Mouse (Mus musculus): ENCODE data around the gene Pla2r1. TPM values are rescaled to one million over a fixed set of nuclear protein-coding genes. Genes with fewer than 3 reads are reported as not detected.

Gene Pla2r1
- total RNA-seq (2021) (1 to 10 TPM; 3.3 to 4.7 TPM), polyA plus RNA-seq (2012; rRNA removed) (0.80 and 1.2 TPM in 2 replicates)
- long read RNA-seq: 0 reads

DNA sequence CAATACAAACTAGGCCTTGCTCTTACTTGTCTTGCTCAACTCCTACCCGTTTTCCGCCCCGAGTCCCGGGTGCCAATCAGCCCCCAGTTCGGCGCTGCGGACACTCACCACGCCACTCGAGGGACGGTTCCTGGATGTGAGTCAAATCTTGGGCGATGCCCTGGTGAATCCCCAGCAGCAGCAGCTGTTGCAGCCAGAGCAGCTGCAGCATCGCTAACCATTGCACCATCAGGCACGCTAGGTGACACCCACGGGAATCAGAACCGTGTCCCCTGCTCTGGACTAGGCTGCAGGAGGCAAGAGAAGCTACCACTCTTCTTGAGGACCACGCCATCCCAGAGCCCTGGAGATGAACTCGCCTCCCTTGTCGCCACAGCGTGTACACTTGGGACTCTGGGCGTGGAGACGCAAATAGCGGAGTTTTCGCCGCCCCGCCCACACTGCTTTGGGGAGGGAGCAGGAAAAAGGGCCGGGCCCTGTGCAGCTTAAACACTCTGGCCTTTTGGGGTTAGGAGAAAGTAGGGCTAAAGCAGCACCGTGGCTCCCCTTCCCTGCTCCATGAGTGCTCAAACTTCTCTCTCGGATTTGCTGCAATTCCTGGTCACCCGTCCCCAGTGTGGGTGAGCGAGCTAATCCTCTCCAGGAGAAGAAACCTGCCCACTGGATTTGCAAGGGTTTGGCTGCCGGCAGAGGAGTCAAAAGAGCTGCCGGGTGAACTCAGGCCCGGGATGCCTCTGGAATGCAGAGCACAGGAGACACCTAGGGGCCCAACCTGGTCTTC is at the start of gene Pla2r1:
Gene Pla2r1 (minus strand): TSS at position 407 of the 781 bp plus-strand sequence.
- peak; percentile 86 for DNase-seq

DNA sequence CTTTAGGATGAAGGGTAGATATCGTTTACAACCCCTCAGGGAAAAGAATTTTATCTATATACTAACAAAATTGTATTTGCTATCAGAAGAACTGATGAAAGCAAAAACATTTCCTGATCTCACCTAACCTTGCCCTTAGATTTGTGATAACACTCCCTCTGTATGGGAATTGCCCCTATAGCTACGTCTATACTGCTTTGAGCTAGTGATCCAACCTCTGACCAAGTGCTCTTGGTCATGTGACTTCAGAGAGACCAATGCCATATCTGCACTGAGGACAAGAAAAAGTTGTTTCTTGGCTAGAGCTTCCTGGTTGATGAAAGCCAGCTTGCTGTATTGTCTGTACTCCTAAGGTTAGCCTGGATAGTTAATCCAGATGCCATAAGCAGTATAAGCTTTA is 48.2 kb upstream of the Pla2r1 start:
- DNase-seq: no peak

DNA sequence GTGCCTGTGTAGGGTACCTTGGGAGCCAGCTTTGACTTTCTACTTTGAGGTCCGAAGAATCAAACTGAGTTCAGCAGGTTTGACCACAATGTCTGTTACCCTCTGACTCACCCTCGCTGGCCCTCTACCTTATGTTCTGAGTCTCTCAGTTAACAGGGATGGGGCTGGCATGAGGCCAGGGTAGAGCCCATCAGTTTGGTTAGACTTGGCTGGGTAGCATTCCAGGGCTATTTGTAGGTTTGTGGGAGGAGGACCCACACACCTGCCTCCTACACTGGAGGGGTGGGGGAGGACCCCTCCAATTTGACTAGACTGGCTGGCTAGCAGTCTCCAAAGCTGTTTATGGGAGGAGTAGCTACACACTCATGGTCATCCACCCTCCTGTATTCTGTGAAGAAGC is 47.8 kb upstream of the Pla2r1 start:
- no peak for DNase-seq

DNA sequence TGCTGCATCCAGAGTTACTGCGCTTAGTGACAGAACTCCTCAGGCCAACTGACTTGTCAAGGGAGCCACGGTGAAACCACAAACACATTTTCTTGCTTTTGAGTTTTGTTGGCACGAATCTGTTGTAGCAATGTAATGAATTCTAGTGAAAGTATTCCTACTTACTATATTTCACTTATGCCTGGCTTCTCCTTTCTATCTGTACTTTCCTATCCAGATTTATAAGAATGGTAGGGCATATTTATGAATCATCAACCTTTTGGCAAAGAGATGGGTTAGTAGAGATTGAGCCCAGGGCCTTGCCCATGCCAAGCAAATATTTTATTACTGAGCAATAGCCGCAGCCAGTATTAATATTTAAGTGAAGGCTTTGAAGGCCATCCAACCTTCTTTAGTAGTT is 30.3 kb upstream of the Pla2r1 start:
- DNase-seq: no peak

DNA sequence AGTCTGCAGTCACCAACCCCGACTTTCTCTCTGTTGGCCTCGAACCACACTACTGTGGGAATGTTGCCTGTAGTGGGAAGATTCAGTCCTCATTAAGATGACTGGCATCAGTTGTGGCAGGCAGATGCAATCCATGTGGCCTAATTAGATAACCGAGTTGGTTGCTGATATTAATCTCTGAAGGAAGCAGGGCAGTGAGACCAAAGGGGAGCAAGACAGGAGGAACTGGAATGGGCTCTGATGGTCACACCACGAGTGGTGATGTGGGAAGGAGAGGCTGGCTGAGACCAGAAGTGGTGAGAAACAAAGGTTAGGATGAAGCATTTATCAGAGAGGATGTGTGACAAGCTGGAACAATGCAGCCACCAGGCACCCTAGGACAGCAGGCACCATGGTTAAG is 1.5 kb upstream of the Pla2r1 start:
- DNase-seq: no peak

DNA sequence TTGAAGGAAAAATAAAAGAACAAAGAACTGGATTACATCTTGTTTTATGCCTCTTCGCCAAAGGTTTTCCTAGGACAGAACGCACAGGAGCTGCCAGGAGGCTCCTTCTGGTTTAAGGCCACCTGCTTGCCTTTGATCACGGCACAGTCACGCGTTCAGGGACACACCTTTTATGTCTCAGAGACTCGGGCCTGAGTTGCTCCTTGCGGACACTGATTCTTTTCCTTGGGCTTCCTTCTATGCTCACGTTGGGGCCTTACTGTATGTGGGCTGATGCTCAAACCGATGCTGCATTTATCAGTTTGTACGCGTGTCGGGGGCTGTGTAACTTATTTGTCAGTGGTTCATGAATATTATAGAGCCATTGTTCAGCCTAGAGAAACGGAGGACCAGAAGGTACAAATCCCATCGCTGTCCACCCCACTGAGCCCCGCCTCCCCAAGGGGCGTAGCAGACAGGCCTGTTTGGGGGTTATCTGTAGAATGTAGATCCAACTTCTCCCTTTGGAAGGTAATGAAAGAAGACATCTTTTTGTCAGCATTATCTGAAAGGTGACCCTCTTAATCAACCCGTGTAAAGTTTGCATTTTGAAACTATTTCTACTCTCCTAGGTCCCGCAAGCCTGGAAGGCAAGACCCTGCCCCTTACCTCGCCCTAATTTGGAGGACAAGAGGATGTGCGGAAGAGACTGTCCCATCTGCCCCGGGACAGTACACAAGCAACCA is 769 bp downstream of the Pla2r1 start:
- no peak for DNase-seq

DNA sequence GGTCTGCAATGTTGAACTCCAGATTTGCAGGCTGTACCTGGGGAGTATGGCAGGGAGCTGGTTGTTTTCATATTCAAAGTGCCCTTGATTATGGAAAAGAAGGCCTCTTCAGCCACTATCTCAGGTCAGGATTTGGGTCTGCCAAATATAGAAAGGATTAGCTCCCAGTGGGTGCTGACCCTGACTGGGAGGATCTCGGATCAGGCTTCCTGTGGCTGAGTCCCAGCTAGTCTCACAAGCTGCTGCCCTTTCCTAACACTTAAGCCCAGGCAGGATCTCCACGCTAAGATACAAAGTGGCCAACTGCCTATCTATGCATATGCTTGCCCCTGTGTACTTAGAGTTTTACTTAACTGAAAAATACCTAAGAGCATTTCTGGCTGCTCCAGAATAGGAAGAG is 1.4 kb downstream of the Pla2r1 start:
- DNase-seq: no peak

DNA sequence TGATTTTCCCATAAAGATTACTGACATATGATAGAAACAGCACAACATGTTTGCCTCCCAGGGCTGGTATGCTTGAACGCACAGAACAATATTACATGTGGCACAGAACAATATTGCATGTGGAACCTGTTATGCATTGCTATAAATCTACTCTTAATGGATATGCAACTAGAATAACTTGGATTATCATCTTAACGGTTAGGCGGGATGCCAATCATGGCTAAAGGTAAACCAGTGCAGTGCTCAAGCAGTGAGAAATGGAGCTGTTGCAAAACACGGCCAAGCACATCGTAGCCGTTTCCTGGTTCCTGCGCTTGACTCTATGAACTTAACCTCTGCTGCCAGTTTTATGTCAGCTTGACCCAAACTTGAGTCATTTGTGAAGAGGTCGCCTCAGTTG is 2.6 kb downstream of the Pla2r1 start:
- DNase-seq: no peak

DNA sequence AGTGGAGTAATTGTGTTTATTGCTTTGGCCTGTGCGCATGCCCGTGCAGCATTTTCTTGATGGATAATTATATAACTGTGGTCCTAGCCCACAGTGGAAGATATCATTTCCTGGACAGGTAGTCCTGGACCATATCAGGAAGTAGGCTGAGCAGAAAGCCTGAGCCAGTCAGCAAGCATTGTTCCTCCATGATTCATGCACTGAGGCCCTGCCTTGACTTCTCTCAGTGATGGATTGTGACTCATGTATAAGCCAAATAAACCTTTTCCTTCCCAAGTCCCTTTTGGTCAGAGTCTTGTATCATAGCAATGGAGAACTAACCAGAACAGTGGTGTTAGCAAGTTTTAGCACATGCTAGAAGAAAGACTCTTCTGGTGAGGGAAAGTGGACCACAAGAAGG is 3.3 kb downstream of the Pla2r1 start:
- no peak for DNase-seq

DNA sequence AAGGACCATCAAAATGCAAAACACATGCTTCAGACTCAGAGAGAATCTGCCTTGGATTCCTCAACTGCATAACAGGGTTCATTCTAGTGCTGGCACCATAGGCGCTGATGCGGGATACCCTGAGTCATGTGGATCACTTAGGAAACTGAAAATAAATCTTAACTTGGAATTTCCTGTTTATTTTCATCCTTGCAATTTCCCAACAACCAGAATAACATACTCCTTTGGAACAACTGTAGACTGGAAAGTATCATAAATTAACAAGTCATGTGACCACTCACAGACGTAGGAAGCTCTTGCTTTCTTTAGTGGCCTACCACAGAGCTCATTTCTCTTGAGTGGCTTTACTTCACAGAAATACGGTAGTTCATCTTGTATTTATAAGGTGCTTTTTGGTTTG is 7.0 kb downstream of the Pla2r1 start:
- no peak for DNase-seq

DNA sequence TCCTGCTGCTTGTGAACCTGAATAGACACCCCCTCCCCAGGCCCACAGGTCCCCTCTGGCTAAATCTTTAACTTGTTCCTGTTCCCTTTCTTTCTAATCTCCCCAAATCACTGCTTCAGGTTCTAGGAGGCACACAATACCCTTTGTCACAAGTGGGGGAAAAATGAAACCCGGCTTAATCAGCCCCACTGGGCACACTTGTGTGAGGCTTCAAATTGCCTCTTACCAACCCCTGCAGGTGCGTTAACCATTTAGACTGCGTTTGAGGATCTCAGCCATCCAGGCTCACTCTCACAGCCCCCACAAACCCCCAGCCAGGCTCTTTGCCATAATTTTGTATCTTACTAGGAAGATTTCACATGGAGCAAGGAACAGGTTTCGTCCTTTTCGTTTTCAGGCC is 9.1 kb downstream of the Pla2r1 start:
- DNase-seq: no peak

DNA sequence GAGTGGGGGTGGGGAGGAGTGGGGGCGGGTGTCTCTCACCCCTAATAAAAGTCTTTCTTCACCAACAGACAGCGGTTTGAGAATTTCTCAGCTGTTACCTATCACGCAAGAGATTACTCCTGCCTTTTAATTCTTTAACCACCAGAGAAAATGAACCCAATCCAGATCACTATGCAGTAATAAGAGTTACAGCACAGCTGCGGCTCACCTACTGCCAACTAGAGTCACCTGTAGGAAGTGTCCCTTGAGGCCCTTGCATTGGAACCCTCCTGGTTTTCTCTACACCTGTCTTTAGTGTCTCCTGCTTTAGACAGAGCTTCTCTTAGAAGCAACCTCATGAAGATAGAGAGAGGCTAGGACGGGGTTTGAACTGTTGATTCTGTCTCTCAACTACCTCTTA is 11.4 kb downstream of the Pla2r1 start:
- DNase-seq: no peak

DNA sequence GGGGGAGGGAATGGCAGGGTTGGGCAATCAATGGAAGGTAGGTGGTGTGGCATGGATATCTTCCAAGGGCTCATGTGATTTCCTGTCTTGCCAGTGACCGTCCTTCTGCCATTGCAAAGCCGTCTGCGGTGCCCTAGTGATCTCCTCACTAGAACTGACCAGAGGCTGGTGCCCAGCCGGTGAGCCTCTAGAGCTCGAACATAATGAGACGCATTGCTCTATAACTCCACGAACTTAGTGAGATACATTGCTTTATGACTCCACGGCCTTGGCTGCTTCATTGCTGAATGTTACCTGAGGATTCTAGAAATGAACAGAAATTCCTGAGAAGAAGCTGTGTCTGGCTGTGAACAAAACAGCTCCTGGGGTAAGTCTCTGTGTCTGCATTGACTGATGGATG is 12.8 kb downstream of the Pla2r1 start:
- no peak for DNase-seq

DNA sequence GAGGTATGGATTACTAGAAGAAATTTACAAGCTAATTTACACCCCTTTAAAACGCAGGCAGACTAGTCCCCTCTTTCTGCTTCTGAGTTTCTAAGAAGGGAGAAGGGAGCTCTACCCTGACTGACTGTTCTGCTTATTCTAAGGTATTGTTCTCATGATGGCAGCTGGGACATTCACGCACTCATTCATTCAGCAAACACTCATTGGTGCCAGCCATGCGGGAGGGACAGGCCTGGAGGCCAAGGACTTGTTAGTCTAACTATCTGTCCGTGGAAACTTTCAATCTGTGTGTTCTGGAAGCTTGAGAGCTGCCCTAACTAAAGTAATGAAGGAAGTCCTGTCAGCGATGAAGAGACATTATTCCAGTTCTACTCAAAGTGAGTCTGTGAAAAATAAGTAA is 14.4 kb downstream of the Pla2r1 start:
- DNase-seq: no peak

DNA sequence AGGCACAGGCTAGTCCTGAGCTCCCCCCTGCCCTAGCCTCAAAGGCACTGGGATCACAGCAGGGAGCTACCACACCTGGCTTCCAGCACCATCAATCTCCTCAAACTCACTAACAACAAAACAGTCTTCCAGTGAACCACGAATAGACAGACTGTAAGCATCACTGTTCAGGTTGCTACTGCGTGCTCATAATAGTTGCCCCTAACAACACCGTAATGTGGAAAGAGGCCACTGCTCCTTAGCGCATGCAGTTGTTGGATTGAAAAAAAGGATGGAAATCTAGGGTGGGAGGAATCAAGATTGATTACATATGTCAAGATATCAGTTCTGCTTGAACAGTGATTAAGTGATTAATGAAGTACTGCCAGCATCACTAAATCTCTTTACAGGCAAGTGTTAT is 14.8 kb downstream of the Pla2r1 start:
- no peak for DNase-seq

DNA sequence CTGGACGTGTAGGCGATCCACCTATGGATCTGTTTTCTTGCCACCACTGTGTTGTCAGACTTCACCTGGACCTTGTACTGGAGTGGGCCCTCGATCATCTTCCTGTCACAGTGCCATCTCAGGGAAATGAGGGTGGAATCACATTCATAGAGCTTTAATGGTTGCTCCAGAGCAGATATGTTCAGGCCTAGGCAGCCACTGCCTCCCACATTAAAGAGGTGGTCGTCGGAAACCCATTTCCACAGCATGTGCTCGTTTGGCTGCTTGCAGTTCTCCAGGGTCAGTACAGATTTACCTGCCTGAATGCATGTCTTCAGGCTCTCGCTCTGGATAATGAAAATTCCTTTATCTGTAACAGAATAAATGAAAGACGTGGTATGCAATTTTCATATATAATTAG is 18.4 kb downstream of the Pla2r1 start:
- DNase-seq: no peak

DNA sequence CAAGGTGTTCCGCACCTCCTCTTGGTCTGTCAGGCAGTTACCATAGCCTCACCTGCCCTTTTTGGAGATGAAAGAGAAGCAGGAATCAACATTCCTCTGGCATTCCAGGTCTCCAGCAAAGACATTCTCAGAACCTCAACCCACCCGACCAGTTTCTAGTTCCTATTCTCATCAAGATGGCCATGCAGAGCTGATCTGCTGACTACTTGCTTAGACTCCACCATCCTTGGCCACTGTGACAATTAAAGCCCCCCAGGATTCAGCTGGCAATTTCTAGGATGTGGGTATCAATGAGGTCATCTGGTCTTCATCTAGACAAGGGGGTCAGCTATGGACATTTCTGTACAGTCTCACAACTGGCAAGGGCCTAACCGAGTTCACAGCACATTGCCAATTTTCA is 20.1 kb downstream of the Pla2r1 start:
- no peak for DNase-seq

DNA sequence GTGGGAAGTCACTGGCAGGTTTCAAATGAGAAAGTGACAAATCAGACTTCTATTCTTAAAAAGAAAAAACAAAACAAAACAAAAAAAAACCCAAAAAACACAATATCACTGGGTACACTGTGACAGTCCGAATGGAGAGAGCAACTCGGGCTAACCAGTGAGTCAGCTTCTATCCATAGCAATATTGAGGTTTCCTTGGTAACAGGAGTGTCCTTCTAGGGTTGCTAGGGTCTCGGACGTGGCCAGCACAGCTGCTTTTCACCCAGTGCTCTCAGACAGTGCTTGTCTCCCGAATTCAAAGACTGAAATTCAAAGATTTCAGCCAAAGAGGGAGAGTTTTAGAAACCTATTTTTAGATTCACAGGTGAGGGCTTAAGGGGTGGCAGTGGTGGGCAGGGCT is 20.6 kb downstream of the Pla2r1 start:
- no peak for DNase-seq

DNA sequence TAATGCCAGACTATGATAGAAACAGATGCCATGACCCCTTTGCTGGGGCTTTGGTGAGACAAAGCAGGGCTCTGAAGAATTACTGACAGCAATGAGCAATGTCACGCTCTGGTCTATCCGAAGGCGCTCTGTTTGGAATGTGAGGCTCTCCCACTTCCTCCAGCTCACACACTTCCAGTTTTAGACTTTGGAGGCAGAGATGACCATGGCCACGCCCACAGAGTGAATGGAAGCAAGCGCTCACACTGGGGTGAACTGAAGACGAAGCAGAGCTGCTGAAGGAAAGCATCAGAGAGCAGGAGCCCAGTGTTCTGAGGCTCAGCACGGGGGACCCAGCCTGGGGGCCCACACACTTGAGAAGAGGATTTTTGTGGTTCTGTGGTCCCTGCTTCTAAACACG is 37.3 kb downstream of the Pla2r1 start:
- no peak for DNase-seq

DNA sequence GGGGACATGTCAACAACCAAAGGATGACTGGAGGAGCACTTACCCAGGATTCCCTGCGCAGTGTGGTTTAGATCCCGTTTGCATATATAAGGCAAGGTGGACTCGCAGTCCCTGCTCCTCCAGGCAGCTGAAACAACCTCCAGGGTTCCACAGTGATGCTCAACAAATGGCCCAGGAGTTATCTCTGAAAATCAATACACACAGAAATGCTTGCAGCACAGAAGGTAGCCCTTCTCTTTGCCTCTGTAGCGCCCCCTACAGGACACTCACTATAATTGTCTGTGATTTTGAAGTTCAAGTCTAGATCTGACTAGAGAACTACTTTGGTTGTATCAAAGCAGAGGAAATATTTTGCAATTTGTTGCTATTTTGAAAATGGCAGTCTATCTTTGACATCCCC is 38.2 kb downstream of the Pla2r1 start:
- no peak for DNase-seq

DNA sequence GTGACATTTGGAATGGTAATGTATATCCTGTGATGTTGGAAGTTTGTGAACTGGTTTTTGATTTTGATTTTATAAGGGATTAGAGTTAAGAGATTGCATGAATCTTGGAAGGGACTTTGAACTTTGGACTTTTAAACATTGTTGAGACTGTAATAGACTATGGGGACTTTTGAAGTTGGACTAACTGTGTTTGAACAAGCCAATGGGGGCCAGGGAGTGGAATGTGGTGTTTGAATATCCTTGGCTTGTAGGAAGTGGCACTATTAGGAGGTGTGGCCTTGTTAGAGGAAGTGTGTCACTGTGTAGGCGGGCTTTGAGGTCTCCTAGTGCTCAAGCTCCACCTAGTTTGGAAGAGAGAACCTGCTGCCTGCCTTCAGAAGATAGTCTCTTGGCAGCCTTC is 42.4 kb downstream of the Pla2r1 start:
- no peak for DNase-seq

DNA sequence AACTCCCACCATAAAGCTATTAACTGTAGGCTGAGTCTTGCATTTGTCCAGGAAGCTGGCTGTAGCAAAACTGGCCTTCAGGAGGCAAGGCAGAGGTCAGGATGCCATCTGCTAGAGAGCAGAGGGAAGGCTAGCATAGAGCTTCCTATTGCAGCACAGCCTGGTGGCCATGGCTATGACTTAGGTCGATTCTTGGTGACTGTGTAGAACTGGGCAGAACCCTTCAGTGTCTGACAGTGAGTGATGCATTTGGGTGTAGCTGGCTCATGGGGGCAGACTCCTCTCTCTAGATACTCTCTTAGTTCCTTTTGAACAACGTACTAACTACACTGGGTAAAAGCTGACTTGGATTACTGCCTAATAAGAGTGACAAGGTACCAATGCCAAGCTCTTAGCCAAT is 48.0 kb downstream of the Pla2r1 start:
- DNase-seq: no peak

DNA sequence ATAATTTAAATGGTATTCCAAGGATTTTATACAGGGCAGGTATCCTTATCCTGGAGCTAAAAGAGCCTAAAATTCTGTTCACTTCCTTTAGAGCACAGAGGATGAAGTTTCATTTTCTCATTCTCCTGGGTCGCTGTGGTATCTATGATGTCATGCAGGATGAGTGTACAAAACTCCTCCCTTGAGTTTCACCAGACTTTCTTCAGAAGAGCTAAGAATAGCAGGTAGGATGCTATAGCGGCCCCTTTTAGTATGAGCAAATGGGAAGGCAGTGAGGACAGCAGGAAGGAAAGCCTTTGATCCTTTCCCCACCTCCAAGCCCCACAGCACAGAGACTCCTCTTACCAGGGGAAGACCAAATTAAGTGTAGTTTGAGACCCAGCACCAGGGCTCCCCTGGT is 48.4 kb downstream of the Pla2r1 start:
- DNase-seq: no peak

DNA sequence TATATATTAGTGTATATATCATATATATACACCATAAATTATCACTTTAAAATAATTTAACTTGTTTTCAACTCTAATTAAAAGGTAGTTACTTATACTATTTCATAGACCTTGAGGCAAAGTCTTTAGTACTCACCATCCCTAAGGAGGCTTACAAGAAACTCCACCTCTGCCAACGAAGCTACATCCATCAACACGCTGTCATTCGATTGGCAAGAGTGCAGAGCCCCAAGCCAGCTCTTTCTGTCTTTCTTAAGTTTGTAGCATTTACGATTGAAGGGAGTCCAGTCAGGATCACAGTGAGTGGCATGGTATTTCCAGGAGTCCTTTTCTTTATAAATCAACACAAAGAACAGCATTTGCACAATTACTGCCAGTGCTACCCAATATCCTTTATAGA is 49.1 kb downstream of the Pla2r1 start:
- peak; percentile 24 for DNase-seq
